Mouse (Mus musculus): ENCODE results near the gene Rgs3.

DNA sequence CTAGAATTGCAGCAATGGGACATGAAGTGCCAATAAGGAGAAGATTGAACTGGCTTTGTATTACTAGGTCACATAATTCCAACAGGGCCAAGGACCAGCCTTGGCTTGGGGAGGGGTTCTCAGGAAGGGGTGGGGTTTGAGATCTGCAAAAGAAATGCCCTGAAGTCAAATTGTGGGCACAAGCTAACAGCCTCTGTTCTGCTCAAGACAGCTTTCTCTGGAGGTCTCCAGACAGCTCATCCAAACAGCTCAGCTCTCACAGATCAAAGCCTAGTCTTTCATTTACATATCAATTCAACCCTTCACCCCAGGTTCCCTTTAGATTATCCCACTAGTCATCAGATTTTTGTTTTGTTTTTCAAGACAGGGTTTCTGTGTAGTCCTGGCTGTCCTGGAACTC lies 14.8 kb upstream of the Rgs3 start:
- no peak for TF ChIP-seq EP300 (IDR thresholded peaks at IDR 0.05; ENCODE audit: low read depth in 1 of 2, low read length in 2 of 2)
- TF ChIP-seq RCOR1 (IDR thresholded peaks at IDR 0.05; ENCODE audit: low read depth, low read length), result no peak
- no peak for TF ChIP-seq BHLHE40 (IDR thresholded peaks at IDR 0.05; ENCODE audit: borderline replicate concordance, low read depth, low read length)
- no peak for TF ChIP-seq CTCF (IDR thresholded peaks at IDR 0.05 in 2 of 3, conservative IDR thresholded peaks at IDR 0.05 in 1 of 3; ENCODE audit: control insufficient read depth in 1 of 3, insufficient read depth in 1 of 3, low read depth in 2 of 3, low read length in 3 of 3, poor library complexity in 1 of 3, severe bottlenecking in 1 of 3)
- TF ChIP-seq MAX (IDR thresholded peaks at IDR 0.05; ENCODE audit: low read length), result no peak
- TF ChIP-seq ZMIZ1 (IDR thresholded peaks at IDR 0.05; ENCODE audit: low read depth, low read length), result no peak
- TF ChIP-seq ZC3H11A (IDR thresholded peaks at IDR 0.05; ENCODE audit: low read depth, low read length), result no peak
- no peak for TF ChIP-seq SMC3 (IDR thresholded peaks at IDR 0.05; ENCODE audit: low read depth, low read length)
- no peak for TF ChIP-seq POLR2A (IDR thresholded peaks at IDR 0.05; ENCODE audit: control insufficient read depth in 1 of 2, insufficient read depth in 1 of 2, low read depth in 1 of 2, low read length in 2 of 2, poor library complexity in 1 of 2)
- no peak for TF ChIP-seq ZKSCAN1 (IDR thresholded peaks at IDR 0.05; ENCODE audit: low read depth, low read length)
- no peak for TF ChIP-seq NRF1 (IDR thresholded peaks at IDR 0.05; ENCODE audit: insufficient read depth, low read depth, low read length, poor library complexity, severe bottlenecking)
